Mouse (Mus musculus) hindbrain, embryonic 16.5 days (tissue): Measurements from ENCODE around the gene Itih3. TPM values are rescaled to one million over a fixed set of nuclear protein-coding genes. Genes with fewer than 3 reads are reported as not detected.
A peak's percentile ranks its signal among the peaks of the same experiment; 100 is the strongest.

Experiments used
- ATAC-seq: fragments of 200-750 bp; cut with Nextera tagmentation; 2 replicates; pipeline ENCODE4 v1.8.0; 2017; ENCODE audit warnings: moderate TSS enrichment, moderate library complexity
- H3K27ac ChIP-seq: fragments of 300-500 bp; sonication (generic); 2 replicates; pipeline ENCODE4 v1.5.1; 2014; ENCODE audit warnings: low read depth, mild to moderate bottlenecking, control low read depth, low read length, moderate library complexity
- H3K27me3 ChIP-seq: fragments of 300-500 bp; sonication (generic); replicated peaks from 2 replicates; pipeline ENCODE4 v1.6.1; 2014; ENCODE audit warnings: low read length; ENCODE audit not compliant: control insufficient read depth, insufficient read depth
- H3K36me3 ChIP-seq: fragments of 300-500 bp; sonication (generic); 2 replicates; pipeline ENCODE4 v1.6.1; 2014; ENCODE audit warnings: mild to moderate bottlenecking, low read length, moderate library complexity, mixed read lengths; ENCODE audit not compliant: control insufficient read depth, insufficient read depth
- H3K4me1 ChIP-seq: fragments of 300-500 bp; sonication (generic); 2 replicates; pipeline ENCODE4 v1.6.1; 2014; ENCODE audit warnings: low read depth, low read length; ENCODE audit not compliant: control insufficient read depth, insufficient read depth
- H3K4me2 ChIP-seq: fragments of 300-500 bp; sonication (generic); 2 replicates; pipeline ENCODE4 v1.6.1; 2014; ENCODE audit warnings: mild to moderate bottlenecking, low read length, control low read depth, moderate library complexity
- H3K4me3 ChIP-seq: fragments of 300-500 bp; sonication (generic); 2 replicates; pipeline ENCODE4 v1.5.1; 2014; ENCODE audit warnings: mild to moderate bottlenecking, low read length, control low read depth, moderate library complexity
- H3K9ac ChIP-seq: fragments of 300-500 bp; sonication (generic); 2 replicates; pipeline ENCODE4 v1.6.1; 2014; ENCODE audit warnings: low read depth, mild to moderate bottlenecking, control low read depth, low read length, moderate library complexity
- H3K9me3 ChIP-seq: fragments of 300-500 bp; sonication (generic); 2 replicates; pipeline ENCODE4 v1.6.1; 2014; ENCODE audit warnings: mild to moderate bottlenecking, low read length, moderate library complexity; ENCODE audit not compliant: control insufficient read depth
- WGBS: fragments of 180-500 bp; shearing (Covaris S2); extraction: QIAGEN DNeasy Blood & Tissue Kit; methylation state at CpG from one replicate; pipeline ENCODE4 v1.1.7; 2014; 5-methylcytosine and 5-hydroxymethylcytosine counted together
- polyA plus RNA-seq: library from polyadenylated mRNA; unstranded; fragments of >200 nt; fragmentation: Nextera tagmentation; extraction: Ambion mirVana; gene quantifications from 2 replicates; pipeline ENCODE4 v1.2.1, GENCODE M21; 2015

Itih3 gene
- polyA plus RNA-seq, 1 experiment from 2014 or later = 4.7 TPM

GRCm38 (mm10) chr14:30942254-30942653, 18.7 kb upstream of the Itih3 start:
- no peak overlapping the region for H3K4me3 ChIP-seq
- H3K36me3 ChIP-seq = no peaks in the 10 kb centered on the region
- H3K27me3 ChIP-seq = no peaks in the 10 kb centered on the region
- no peak for ATAC-seq
- H3K27ac ChIP-seq = no peak overlapping the region
- WGBS = 95% methylated on average over 4 of the region's 4 CpGs
- H3K9ac ChIP-seq = no peak overlapping the region
- H3K9me3 ChIP-seq = no peaks in the 10 kb centered on the region
- no peak overlapping the region for H3K4me2 ChIP-seq
- H3K4me1 ChIP-seq = no peaks in the 10 kb centered on the region

DNA sequence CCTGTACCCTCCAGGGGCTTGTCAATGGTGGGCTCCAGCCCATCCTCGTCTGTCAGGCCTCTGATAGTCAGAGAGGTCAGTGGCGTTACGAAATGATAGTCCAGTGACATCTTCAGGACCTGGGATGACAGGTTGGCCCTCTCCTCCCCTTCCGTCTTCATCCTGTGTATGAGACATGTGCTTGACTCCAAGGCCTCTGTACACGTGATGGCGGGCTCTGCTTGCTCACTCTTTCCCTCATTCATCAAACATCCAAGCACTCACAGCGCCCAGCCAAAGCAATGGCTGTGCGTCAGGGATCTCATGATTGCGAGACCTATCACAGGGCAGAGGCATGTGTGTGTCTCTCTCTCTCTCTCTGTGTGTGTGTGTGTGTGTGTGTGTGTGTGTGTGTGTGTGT, 9.8 kb upstream of the Itih3 start:
- no peaks in the 10 kb centered on the region for H3K9me3 ChIP-seq
- H3K4me2 ChIP-seq = no peak overlapping the region
- WGBS = 92% methylated on average over 9 of the region's 9 CpGs
- no peaks in the 10 kb centered on the region for H3K4me1 ChIP-seq
- ATAC-seq = no peak
- no peak overlapping the region for H3K9ac ChIP-seq
- no peaks in the 10 kb centered on the region for H3K27me3 ChIP-seq
- H3K27ac ChIP-seq = no peak overlapping the region
- H3K36me3 ChIP-seq = no peaks in the 10 kb centered on the region
- H3K4me3 ChIP-seq = no peak overlapping the region

GRCm38 (mm10) chr14:30930386-30930785, 6.8 kb upstream of the Itih3 start:
- Histone ChIP-seq H3K9me3 (no peaks in the 10 kb centered on the region), H3K27ac (no peak overlapping the region), H3K36me3 (no peaks in the 10 kb centered on the region), H3K4me1 (no peaks in the 10 kb centered on the region), H3K9ac (no peak overlapping the region), H3K27me3 (no peaks in the 10 kb centered on the region), H3K4me2 (no peak overlapping the region), H3K4me3 (no peak overlapping the region)
- WGBS = 91% methylated on average over 4 of the region's 4 CpGs
- ATAC-seq = no peak

- no peaks in the 10 kb centered on the region for H3K9me3 ChIP-seq
- no peak overlapping the region for H3K4me3 ChIP-seq
- WGBS = 89% methylated on average over 3 of the region's 3 CpGs
- no peak overlapping the region for H3K27ac ChIP-seq
- no peak overlapping the region for H3K9ac ChIP-seq
- no peaks in the 10 kb centered on the region for H3K36me3 ChIP-seq
- H3K4me1 ChIP-seq = no peaks in the 10 kb centered on the region; the same call in 1 of the 2 replicates
- no peaks in the 10 kb centered on the region for H3K27me3 ChIP-seq
- ATAC-seq = no peak
- H3K4me2 ChIP-seq = no peak overlapping the region
These were observed 1.9 kb upstream of the Itih3 start for GRCm38 (mm10) chr14:30925492-30925891.

DNA sequence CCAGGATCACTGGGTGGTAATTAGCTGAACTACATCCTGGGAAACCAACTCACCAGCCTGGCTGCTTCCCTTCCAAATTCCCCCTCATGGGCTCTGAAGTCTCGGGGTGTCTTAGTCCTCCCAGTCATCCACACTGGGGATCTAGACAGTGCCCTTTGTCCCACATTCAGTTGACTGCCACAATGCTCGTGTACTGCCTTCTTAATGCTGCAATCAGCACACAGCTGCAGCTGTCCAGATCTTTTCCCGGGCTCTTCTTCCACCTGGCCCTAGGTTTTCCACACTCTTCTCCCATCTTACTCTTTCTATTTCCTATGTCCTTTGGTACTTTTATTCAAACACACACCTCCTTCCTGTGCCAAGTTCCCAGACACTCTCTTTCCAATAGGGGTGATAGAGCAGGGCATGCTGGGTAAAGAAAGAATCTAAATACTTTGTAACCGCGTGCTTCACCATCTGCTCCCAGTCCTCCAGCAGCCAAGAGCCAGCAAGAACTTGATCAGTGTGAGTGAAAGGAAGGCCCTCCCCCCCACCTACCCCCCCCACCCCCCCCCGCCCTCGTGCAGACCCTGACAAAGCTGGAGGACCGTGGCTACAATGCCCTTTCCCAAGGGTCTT, 1.4 kb downstream of the Itih3 start:
- no peak overlapping the region for H3K27ac ChIP-seq
- ATAC-seq = peak; percentile 29; the same call in 1 of the 2 replicates
- H3K27me3 ChIP-seq = no peaks in the 10 kb centered on the region
- H3K4me1 ChIP-seq = no peaks in the 10 kb centered on the region; the same call in 1 of the 2 replicates
- WGBS = 44% methylated on average over 8 of the region's 8 CpGs
- no peak overlapping the region for H3K9ac ChIP-seq
- H3K4me2 ChIP-seq = no peak overlapping the region
- H3K36me3 ChIP-seq = no peaks in the 10 kb centered on the region
- no peak overlapping the region for H3K4me3 ChIP-seq
- H3K9me3 ChIP-seq = no peaks in the 10 kb centered on the region

GRCm38 (mm10) chr14:30916516-30916915, 7.0 kb downstream of the Itih3 start:
- no peaks in the 10 kb centered on the region for H3K4me1 ChIP-seq
- no peak for ATAC-seq
- 87% methylated on average over 1 of the region's 1 CpGs for WGBS
- H3K4me3 ChIP-seq = no peak overlapping the region
- no peaks in the 10 kb centered on the region for H3K9me3 ChIP-seq
- no peak overlapping the region for H3K9ac ChIP-seq
- H3K27me3 ChIP-seq = no peaks in the 10 kb centered on the region
- H3K36me3 ChIP-seq = no peaks in the 10 kb centered on the region
- no peak overlapping the region for H3K4me2 ChIP-seq
- no peak overlapping the region for H3K27ac ChIP-seq

- Histone ChIP-seq H3K27me3 (no peaks in the 10 kb centered on the region), H3K9me3 (no peaks in the 10 kb centered on the region), H3K4me2 (no peak overlapping the region), H3K36me3 (no peaks in the 10 kb centered on the region), H3K9ac (no peak overlapping the region), H3K4me1 (no peaks in the 10 kb centered on the region), H3K27ac (no peak overlapping the region), H3K4me3 (no peak overlapping the region)
- WGBS = 80% methylated on average over 5 of the region's 5 CpGs
- ATAC-seq = no peak
These were observed 10.2 kb downstream of the Itih3 start for GRCm38 (mm10) chr14:30913404-30913803.

- 85% methylated on average over 8 of the region's 8 CpGs for WGBS
- H3K4me1 ChIP-seq = no peaks in the 10 kb centered on the region
- no peaks in the 10 kb centered on the region for H3K36me3 ChIP-seq
- no peak overlapping the region for H3K4me3 ChIP-seq
- no peak overlapping the region for H3K27ac ChIP-seq
- no peaks in the 10 kb centered on the region for H3K9me3 ChIP-seq
- no peak overlapping the region for H3K9ac ChIP-seq
- no peak overlapping the region for H3K4me2 ChIP-seq
- ATAC-seq = no peak
- no peaks in the 10 kb centered on the region for H3K27me3 ChIP-seq
These were observed 10.9 kb downstream of the Itih3 start for GRCm38 (mm10) chr14:30912641-30913040.

DNA sequence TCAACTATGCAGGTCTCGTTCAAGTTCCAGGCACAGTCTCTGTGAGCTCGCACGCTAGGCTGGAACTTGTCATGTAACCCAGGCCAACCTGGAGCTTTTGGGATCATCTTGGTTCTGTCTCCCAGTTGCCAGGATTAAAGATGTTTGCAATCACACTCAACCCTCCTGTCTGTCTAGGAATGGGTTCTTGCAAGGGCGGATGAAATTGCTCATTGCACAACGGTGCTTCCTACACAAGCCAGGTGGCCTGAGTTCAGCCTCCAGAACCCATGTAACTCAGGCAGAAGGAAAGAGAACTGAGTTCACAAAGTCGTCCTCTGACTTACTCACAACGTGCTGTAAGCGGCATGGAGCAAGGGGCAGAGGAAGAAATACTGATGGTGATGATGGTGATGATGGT, 12.4 kb downstream of the Itih3 start:
- 90% methylated on average over 8 of the region's 8 CpGs for WGBS
- no peak for ATAC-seq

More for the DNA sequence above, 12.4 kb downstream of the Itih3 start:
- Histone ChIP-seq H3K9me3 (no peaks in the 10 kb centered on the region), H3K9ac (no peak overlapping the region), H3K4me2 (no peak overlapping the region), H3K4me1 (no peaks in the 10 kb centered on the region), H3K36me3 (no peaks in the 10 kb centered on the region), H3K27ac (no peak overlapping the region), H3K4me3 (no peak overlapping the region), H3K27me3 (no peaks in the 10 kb centered on the region)
